Mouse (Mus musculus) CH12.LX (cell line): ENCODE measurements around the gene Lce1d. TPM values are rescaled to one million over a fixed set of nuclear protein-coding genes. Genes with fewer than 3 reads are reported as not detected.

ENCODE experiments used
- DNase-seq: peaks from one replicate; pipeline ENCODE4 v3.0.0-alpha.2; 2013; ENCODE audit errors: extremely low read depth
- H3K27ac ChIP-seq: 2 replicates; pipeline ENCODE4 v1.5.1; 2012; ENCODE audit warnings: low read depth, mild to moderate bottlenecking, control low read depth, moderate library complexity; ENCODE audit not compliant: insufficient read depth
- H3K27me3 ChIP-seq: replicated peaks from 2 replicates; pipeline ENCODE3; 2012; ENCODE audit warnings: inconsistent platforms
- H3K36me3 ChIP-seq, 2 experiments: replicated peaks in 1 of 2; 2 replicates each; pipeline versions ENCODE3 to v1.6.1; 2012; ENCODE audit warnings: inconsistent platforms in 1 of 2, low read length in 1 of 2, mild to moderate bottlenecking in 1 of 2, mixed read lengths in 1 of 2, moderate library complexity in 1 of 2; ENCODE audit not compliant: control insufficient read depth in 1 of 2, insufficient read depth in 1 of 2
- H3K4me1 ChIP-seq, 2 experiments: 2 replicates each; pipeline ENCODE4 v1.6.1; 2012; ENCODE audit warnings: inconsistent platforms in 1 of 2, moderate library complexity in 1 of 2; ENCODE audit not compliant: insufficient read depth in 2 of 2, control insufficient read depth in 1 of 2
- H3K4me2 ChIP-seq: 2 replicates; pipeline ENCODE4 v1.6.1; 2012; ENCODE audit warnings: low read depth, mild to moderate bottlenecking, control low read depth; ENCODE audit not compliant: poor library complexity, insufficient read depth, severe bottlenecking
- H3K4me3 ChIP-seq, 3 experiments: fragments of 150-350 bp in 1 of 3; sonication (generic) in 1 of 3; replicated peaks in 1 of 3; 2 replicates each; pipeline versions ENCODE3 to v1.5.1; 2011 to 2012; ENCODE audit warnings: low read depth in 2 of 3, low read length in 2 of 3, mild to moderate bottlenecking in 2 of 3, moderate library complexity in 2 of 3, control low read depth in 1 of 3, improper control_type of control experiment in 1 of 3, inconsistent platforms in 1 of 3, mixed read lengths in 1 of 3; ENCODE audit not compliant: poor library complexity in 1 of 3
- H3K79me2 ChIP-seq: replicated peaks from 2 replicates; pipeline ENCODE4 v1.6.1; 2012; ENCODE audit warnings: mild to moderate bottlenecking, moderate library complexity; ENCODE audit not compliant: control insufficient read depth, poor library complexity, insufficient read depth, severe bottlenecking; ENCODE audit errors: extremely low read depth
- H3K9ac ChIP-seq: 2 replicates; pipeline ENCODE4 v1.6.1; 2012; ENCODE audit warnings: low read depth, mild to moderate bottlenecking, control low read depth, moderate library complexity; ENCODE audit not compliant: insufficient read depth
- H3K9me3 ChIP-seq: replicated peaks from 2 replicates; pipeline ENCODE3; 2012; ENCODE audit warnings: low read length, inconsistent platforms, mixed read lengths
- BHLHE40 ChIP-seq: IDR thresholded peaks from 2 replicates; pipeline ENCODE4 v1.6.1; 2011; ENCODE audit warnings: mild to moderate bottlenecking, low read depth, low read length, improper control_type of control experiment
- CHD2 ChIP-seq: IDR thresholded peaks from 2 replicates; pipeline ENCODE4 v1.6.1; 2011; ENCODE audit warnings: low read length, improper control_type of control experiment
- E2F4 ChIP-seq: IDR thresholded peaks from 2 replicates; pipeline ENCODE4 v1.6.1; 2011; ENCODE audit warnings: low read depth, low read length, improper control_type of control experiment; ENCODE audit not compliant: insufficient replicate concordance
- EP300 ChIP-seq: IDR thresholded peaks from 2 replicates; pipeline ENCODE4 v1.6.1; 2011; ENCODE audit warnings: low read length, improper control_type of control experiment
- JUN ChIP-seq: IDR thresholded peaks from 2 replicates; pipeline ENCODE4 v1.6.1; 2011; ENCODE audit warnings: low read depth, mild to moderate bottlenecking, low read length, improper control_type of control experiment, moderate library complexity; ENCODE audit not compliant: insufficient read depth
- JUND ChIP-seq: conservative IDR thresholded peaks from 2 replicates; pipeline ENCODE4 v1.6.1; 2011; ENCODE audit warnings: low read depth, low read length, improper control_type of control experiment
- MAFK ChIP-seq: IDR thresholded peaks from 2 replicates; pipeline ENCODE4 v1.6.1; 2011; ENCODE audit warnings: low read length, improper control_type of control experiment; ENCODE audit not compliant: insufficient replicate concordance
- MAX ChIP-seq: IDR thresholded peaks from 2 replicates; pipeline ENCODE4 v1.6.1; 2011; ENCODE audit warnings: low read length, improper control_type of control experiment
- MXI1 ChIP-seq: IDR thresholded peaks from 2 replicates; pipeline ENCODE4 v1.6.1; 2011; ENCODE audit warnings: mild to moderate bottlenecking, low read depth, low read length, improper control_type of control experiment
- POLR2AphosphoS2 ChIP-seq: IDR thresholded peaks from 2 replicates; pipeline ENCODE4 v1.6.1; 2011; ENCODE audit warnings: low read depth, low read length, improper control_type of control experiment
- RAD21 ChIP-seq: IDR thresholded peaks from 2 replicates; pipeline ENCODE4 v1.6.1; 2011; ENCODE audit warnings: low read depth, mild to moderate bottlenecking, low read length, improper control_type of control experiment, moderate library complexity
- TBP ChIP-seq: conservative IDR thresholded peaks from 2 replicates; pipeline ENCODE4 v1.6.1; 2011; ENCODE audit warnings: low read depth, low read length, improper control_type of control experiment
- USF1 ChIP-seq: IDR thresholded peaks from 2 replicates; pipeline ENCODE4 v1.6.1; 2014; ENCODE audit warnings: low read depth, mild to moderate bottlenecking, inconsistent platforms, low read length, improper control_type of control experiment
- USF2 ChIP-seq: conservative IDR thresholded peaks from 2 replicates; pipeline ENCODE4 v1.6.1; 2011; ENCODE audit warnings: low read depth, low read length, improper control_type of control experiment
- ZMIZ1 ChIP-seq: IDR thresholded peaks from 2 replicates; pipeline ENCODE4 v1.6.1; 2012; ENCODE audit warnings: low read depth, mild to moderate bottlenecking, inconsistent platforms, low read length, improper control_type of control experiment
- ZNF384 ChIP-seq: IDR thresholded peaks from 2 replicates; pipeline ENCODE4 v1.6.1; 2012; ENCODE audit warnings: low read depth, low read length, improper control_type of control experiment, inconsistent platforms
- dilution Hi-C: fragments of 300-500 bp; cut with MboI; formaldehyde crosslinking; loops from 2 replicates; pipeline ENCODE4 v1.14.3; 2020; ENCODE audit warnings: low sequenced_read_pairs; ENCODE audit not compliant: extremely low pct_unique_long_range_greater_than_20kb, extremely low pct_ligation_motif_present
- in situ Hi-C: fragments of 300-500 bp; cut with MboI; formaldehyde crosslinking; loops from 3 replicates; pipeline ENCODE4 v1.14.3; 2019; ENCODE audit warnings: low sequenced_read_pairs, low pct_ligation_motif_present, low pct_unique_long_range_greater_than_20kb, mixed read lengths
- polyA plus RNA-seq: library from polyadenylated mRNA; unstranded; fragments of >175 nt; gene quantifications from 2 replicates; pipeline ENCODE4 v1.2.1, GENCODE M21; 2012; ENCODE audit warnings: low read depth; ENCODE audit not compliant: insufficient read length
- total RNA-seq, 2 experiments: library from RNA; depleted of rRNA; stranded (reverse); fragments of 300-350 nt in 1 of 2; fragments of >200 nt in 1 of 2; gene quantifications; 2 replicates each; pipeline ENCODE4 v1.2.3; 2012 to 2014

Gene Lce1d
- total and polyA plus RNA-seq, 3 experiments: not detected

GRCm38 (mm10) chr3:92637745-92638652, 49.0 kb downstream of the Lce1d start:
- no peaks in the 10 kb centered on the region for H3K4me1 ChIP-seq
- dilution Hi-C loops: no loop called here

More at GRCm38 (mm10) chr3:92637745-92638652, 49.0 kb downstream of the Lce1d start:
- H3K4me2 ChIP-seq: no peak overlapping the region
- H3K79me2 ChIP-seq: no peaks in the 10 kb centered on the region
- H3K4me3 ChIP-seq: no peak overlapping the region
- H3K9ac ChIP-seq: no peak overlapping the region
- in situ Hi-C loops: no loop called here
- no peaks in the 10 kb centered on the region for H3K36me3 ChIP-seq
- H3K9me3 ChIP-seq: no peaks in the 10 kb centered on the region
- no peak overlapping the region for H3K27ac ChIP-seq
- TF ChIP-seq MXI1 (no peak), CHD2 (no peak), JUN (no peak), ZNF384 (no peak), USF2 (no peak), TBP (no peak), MAFK (no peak), E2F4 (no peak), EP300 (no peak), POLR2AphosphoS2 (no peak), JUND (no peak), MAX (no peak), RAD21 (no peak), USF1 (no peak), ZMIZ1 (no peak), BHLHE40 (no peak)
- H3K27me3 ChIP-seq: no peaks in the 10 kb centered on the region
- no peak for DNase-seq

Other genes starting within 250 kb of the Lce1d start
Only the 20 nearest of the 26 such genes appear.
- gene 2310046K23Rik, start 152.7 kb downstream of the Lce1d start, total RNA-seq (2012; rRNA removed): not detected in 2 replicates
- gene 2310046K23Rik, start 152.7 kb downstream of the Lce1d start, total RNA-seq (2014; rRNA removed): not detected in 2 replicates
- gene 2310046K23Rik, start 152.7 kb downstream of the Lce1d start, polyA plus RNA-seq: not detected in 2 replicates
- 0.04 TPM in 1 of 2 replicates, not detected in the other for gene Ivl, start 113.5 kb downstream of the Lce1d start, total RNA-seq (2012; rRNA removed)
- 0.30 and 0.31 TPM in 2 replicates for gene Ivl, start 113.5 kb downstream of the Lce1d start, total RNA-seq (2014; rRNA removed)
- gene Ivl, start 113.5 kb downstream of the Lce1d start, polyA plus RNA-seq: 0.38 and 0.44 TPM in 2 replicates
- not detected in 2 replicates for gene Smcp, start 98.2 kb downstream of the Lce1d start, total RNA-seq (2012; rRNA removed)
- gene Smcp, start 98.2 kb downstream of the Lce1d start, total RNA-seq (2014; rRNA removed): not detected in 2 replicates
- not detected in 2 replicates for gene Smcp, start 98.2 kb downstream of the Lce1d start, polyA plus RNA-seq
- not detected in 2 replicates for gene 2210017I01Rik, start 79.7 kb downstream of the Lce1d start, total RNA-seq (2012; rRNA removed)
- gene 2210017I01Rik, start 79.7 kb downstream of the Lce1d start, total RNA-seq (2014; rRNA removed): not detected in 2 replicates
- gene 2210017I01Rik, start 79.7 kb downstream of the Lce1d start, polyA plus RNA-seq: not detected in 2 replicates
- gene Lce6a, start 65.5 kb downstream of the Lce1d start, total RNA-seq (2012; rRNA removed): not detected in 2 replicates
- gene Lce6a, start 65.5 kb downstream of the Lce1d start, total RNA-seq (2014; rRNA removed): not detected in 2 replicates
- gene Lce6a, start 65.5 kb downstream of the Lce1d start, polyA plus RNA-seq: not detected in 2 replicates
- gene Lce1a1, start 38.9 kb downstream of the Lce1d start, total RNA-seq (2012; rRNA removed): not detected in 2 replicates
- not detected in 2 replicates for gene Lce1a1, start 38.9 kb downstream of the Lce1d start, total RNA-seq (2014; rRNA removed)
- gene Lce1a1, start 38.9 kb downstream of the Lce1d start, polyA plus RNA-seq: not detected in 2 replicates
- gene Lce1b, start 30.3 kb downstream of the Lce1d start, total RNA-seq (2012; rRNA removed): not detected in 2 replicates
- gene Lce1b, start 30.3 kb downstream of the Lce1d start, total RNA-seq (2014; rRNA removed): not detected in 2 replicates
- gene Lce1b, start 30.3 kb downstream of the Lce1d start, polyA plus RNA-seq: not detected in 2 replicates
- gene Lce1a2, start 16.9 kb downstream of the Lce1d start, total RNA-seq (2012; rRNA removed): not detected in 2 replicates
- gene Lce1a2, start 16.9 kb downstream of the Lce1d start, total RNA-seq (2014; rRNA removed): not detected in 2 replicates
- gene Lce1a2, start 16.9 kb downstream of the Lce1d start, polyA plus RNA-seq: not detected in 2 replicates
- gene Lce1c, start 8.0 kb downstream of the Lce1d start, total RNA-seq (2012; rRNA removed): not detected in 2 replicates
- gene Lce1c, start 8.0 kb downstream of the Lce1d start, total RNA-seq (2014; rRNA removed): not detected in 2 replicates
- gene Lce1c, start 8.0 kb downstream of the Lce1d start, polyA plus RNA-seq: not detected in 2 replicates
- not detected in 2 replicates for gene Lce1e, start 21.9 kb upstream of the Lce1d start, total RNA-seq (2012; rRNA removed)
- gene Lce1e, start 21.9 kb upstream of the Lce1d start, total RNA-seq (2014; rRNA removed): not detected in 2 replicates
- gene Lce1e, start 21.9 kb upstream of the Lce1d start, polyA plus RNA-seq: not detected in 2 replicates
- not detected in 2 replicates for gene Lce1f, start 33.1 kb upstream of the Lce1d start, total RNA-seq (2012; rRNA removed)
- gene Lce1f, start 33.1 kb upstream of the Lce1d start, total RNA-seq (2014; rRNA removed): not detected in 2 replicates
- gene Lce1f, start 33.1 kb upstream of the Lce1d start, polyA plus RNA-seq: not detected in 2 replicates
- not detected in 2 replicates for gene Gm38119, start 51.9 kb upstream of the Lce1d start, total RNA-seq (2012; rRNA removed)
- not detected in 2 replicates for gene Gm38119, start 51.9 kb upstream of the Lce1d start, total RNA-seq (2014; rRNA removed)
- not detected in 2 replicates for gene Gm38119, start 51.9 kb upstream of the Lce1d start, polyA plus RNA-seq
- gene Lce1g, start 65.1 kb upstream of the Lce1d start, total RNA-seq (2012; rRNA removed): not detected in 2 replicates
- gene Lce1g, start 65.1 kb upstream of the Lce1d start, total RNA-seq (2014; rRNA removed): not detected in 2 replicates
- not detected in 2 replicates for gene Lce1g, start 65.1 kb upstream of the Lce1d start, polyA plus RNA-seq
- not detected in 2 replicates for gene Lce1h, start 77.9 kb upstream of the Lce1d start, total RNA-seq (2012; rRNA removed)
- not detected in 2 replicates for gene Lce1h, start 77.9 kb upstream of the Lce1d start, total RNA-seq (2014; rRNA removed)
- gene Lce1h, start 77.9 kb upstream of the Lce1d start, polyA plus RNA-seq: not detected in 2 replicates
- not detected in 2 replicates for gene Lce1i, start 91.7 kb upstream of the Lce1d start, total RNA-seq (2012; rRNA removed)
- gene Lce1i, start 91.7 kb upstream of the Lce1d start, total RNA-seq (2014; rRNA removed): not detected in 2 replicates
- gene Lce1i, start 91.7 kb upstream of the Lce1d start, polyA plus RNA-seq: not detected in 2 replicates
- gene Lce1j, start 103.3 kb upstream of the Lce1d start, total RNA-seq (2012; rRNA removed): not detected in 2 replicates
- not detected in 2 replicates for gene Lce1j, start 103.3 kb upstream of the Lce1d start, total RNA-seq (2014; rRNA removed)
- gene Lce1j, start 103.3 kb upstream of the Lce1d start, polyA plus RNA-seq: not detected in 2 replicates
- gene Lce1k, start 120.7 kb upstream of the Lce1d start, total RNA-seq (2012; rRNA removed): not detected in 2 replicates
- gene Lce1k, start 120.7 kb upstream of the Lce1d start, total RNA-seq (2014; rRNA removed): not detected in 2 replicates
- not detected in 2 replicates for gene Lce1k, start 120.7 kb upstream of the Lce1d start, polyA plus RNA-seq
- not detected in 2 replicates for gene Kprp, start 140.0 kb upstream of the Lce1d start, total RNA-seq (2012; rRNA removed)
- not detected in 2 replicates for gene Kprp, start 140.0 kb upstream of the Lce1d start, total RNA-seq (2014; rRNA removed)
- gene Kprp, start 140.0 kb upstream of the Lce1d start, polyA plus RNA-seq: not detected in 2 replicates
- not detected in 2 replicates for gene Lce1l, start 164.1 kb upstream of the Lce1d start, total RNA-seq (2012; rRNA removed)
- not detected in 2 replicates for gene Lce1l, start 164.1 kb upstream of the Lce1d start, total RNA-seq (2014; rRNA removed)
- not detected in 2 replicates for gene Lce1l, start 164.1 kb upstream of the Lce1d start, polyA plus RNA-seq
- gene 2310050C09Rik, start 183.0 kb upstream of the Lce1d start, total RNA-seq (2012; rRNA removed): not detected in 2 replicates
- gene 2310050C09Rik, start 183.0 kb upstream of the Lce1d start, total RNA-seq (2014; rRNA removed): not detected in 2 replicates
- gene 2310050C09Rik, start 183.0 kb upstream of the Lce1d start, polyA plus RNA-seq: not detected in 2 replicates